Mouse (Mus musculus) c-Kit-positive CD71-negative TER-119-negative erythroid progenitor cells, embryonic 14.5 days (primary cell): ENCODE data around the gene 1700013G24Rik.
"Not testable (repeated sequence)": the region's sequence is repeated elsewhere in the genome, so short reads cannot be mapped to it uniquely, and the experiment has no call there.

ENCODE experiments used
- DNase-seq: peaks from one replicate; pipeline ENCODE4 v3.0.0-alpha.2; 2013; ENCODE audit warnings: low read depth

1700013G24Rik gene

DNA sequence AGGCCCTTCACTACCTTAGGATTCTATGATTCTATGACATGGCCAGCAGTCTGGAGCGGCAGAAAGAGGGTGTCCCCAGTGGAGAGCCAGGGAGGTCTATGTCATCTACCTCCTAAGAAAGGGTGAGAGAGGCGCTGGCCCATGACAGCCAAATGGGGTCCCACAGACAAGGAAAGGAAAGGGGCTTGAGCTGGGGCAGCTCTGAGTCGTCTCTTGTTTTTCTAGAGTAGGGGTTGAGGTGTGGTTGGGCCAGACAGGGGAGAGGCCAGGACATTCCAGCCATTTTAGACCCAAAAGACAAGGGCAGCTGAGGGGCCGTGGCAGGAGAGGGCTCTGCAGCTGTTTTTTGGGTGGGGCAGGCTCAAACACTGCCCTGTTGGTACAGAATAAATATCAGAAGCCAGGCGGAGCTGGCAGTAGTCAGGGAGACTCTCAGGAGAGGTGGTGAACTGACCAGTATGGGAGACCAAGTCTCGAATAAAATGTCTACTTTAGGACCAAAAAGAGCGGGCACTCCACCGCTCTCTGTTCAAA lies at the start of gene 1700013G24Rik:
TSS of gene 1700013G24Rik (plus strand) at position 51 of the 534 bp plus-strand sequence.
- no peak for DNase-seq

DNA sequence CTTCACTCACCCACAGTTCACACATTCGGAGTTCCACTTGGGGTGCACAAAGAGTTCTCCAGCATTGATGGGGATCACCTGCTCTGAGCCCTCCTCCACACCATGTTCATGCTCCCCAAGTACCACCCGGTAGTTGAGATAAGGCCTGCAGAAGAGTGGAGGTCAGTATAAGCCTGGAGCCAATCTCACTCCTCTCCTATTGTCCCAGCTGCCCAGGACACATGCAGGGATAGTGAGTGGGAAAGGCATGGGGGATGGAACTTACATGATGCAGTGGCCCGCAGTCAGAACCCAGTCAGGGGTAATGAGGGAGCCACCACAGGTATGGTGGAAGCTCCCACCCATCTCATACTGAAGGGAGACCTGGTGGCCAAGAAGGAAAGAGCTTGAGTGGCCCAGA lies 47.5 kb upstream of the 1700013G24Rik start:
- DNase-seq = no peak

DNA sequence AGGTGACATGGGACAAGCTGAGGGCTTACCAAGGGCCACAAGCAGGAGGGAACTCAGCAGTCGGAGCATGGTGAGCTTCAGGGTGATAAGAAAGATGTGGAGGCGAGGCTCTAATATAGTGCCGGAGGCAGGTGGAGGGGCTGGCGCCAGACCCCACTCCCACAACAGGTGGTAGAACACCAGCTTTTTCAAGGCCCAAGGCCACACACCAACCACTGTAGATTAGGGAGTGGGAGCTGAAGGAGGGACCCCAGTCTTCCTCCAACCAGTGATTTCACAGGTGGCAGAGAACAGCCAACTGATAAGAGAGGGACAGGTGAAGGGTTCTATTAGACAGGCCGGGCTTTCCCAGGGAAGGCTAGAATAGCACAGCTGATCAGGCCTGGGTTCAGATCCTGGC lies 43.4 kb upstream of the 1700013G24Rik start, which contains the start of gene Cela3a:
TSS of gene Cela3a (minus strand) at position 101 of the 400 bp plus-strand sequence.
- DNase-seq = no peak

DNA sequence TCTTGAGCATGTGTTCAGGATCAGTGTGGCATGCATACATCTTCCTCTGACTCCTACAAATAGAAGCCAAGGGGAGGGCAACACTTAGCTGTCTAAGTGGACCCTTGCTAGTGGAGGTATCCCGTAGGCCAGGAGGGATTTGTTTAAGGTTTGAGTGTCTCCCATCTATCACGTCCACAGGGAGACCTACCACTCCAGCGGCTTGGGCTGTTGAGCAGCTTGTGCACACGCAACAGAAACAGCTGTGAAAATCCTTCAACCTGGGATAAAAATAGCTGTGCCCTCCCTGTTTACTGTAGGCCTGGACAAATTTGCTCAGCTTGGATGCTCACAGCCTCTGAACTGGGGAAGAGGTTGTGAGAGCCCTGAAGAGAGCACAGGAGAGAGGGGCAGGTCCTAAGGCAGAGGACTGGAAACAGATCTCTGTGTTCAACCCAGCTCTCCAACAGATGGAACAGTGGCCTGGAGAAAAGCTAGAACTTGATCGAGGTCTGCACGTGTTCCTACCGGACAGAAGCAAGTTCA lies 40.8 kb upstream of the 1700013G24Rik start:
- DNase-seq = not testable (repeated sequence)

DNA sequence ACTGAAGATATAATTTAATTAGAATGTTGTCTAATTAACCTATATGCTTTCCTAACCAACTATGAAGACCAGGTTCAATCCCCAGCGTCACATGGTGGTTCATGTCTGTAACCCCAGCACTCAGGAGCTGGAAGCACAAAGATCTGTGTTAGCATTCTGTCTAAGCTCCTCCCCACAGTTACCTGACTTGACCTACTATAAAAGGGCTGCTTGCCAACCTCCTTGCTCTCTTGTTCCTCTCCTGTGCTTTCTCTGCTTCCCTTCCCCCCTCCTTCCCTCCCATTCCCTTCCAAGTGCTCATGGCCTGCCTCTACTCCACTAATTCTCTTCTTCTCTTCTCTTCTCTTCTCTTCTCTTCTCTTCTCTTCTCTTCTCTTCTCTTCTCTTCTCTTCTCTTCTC lies 38.1 kb upstream of the 1700013G24Rik start:
- DNase-seq = no peak

DNA sequence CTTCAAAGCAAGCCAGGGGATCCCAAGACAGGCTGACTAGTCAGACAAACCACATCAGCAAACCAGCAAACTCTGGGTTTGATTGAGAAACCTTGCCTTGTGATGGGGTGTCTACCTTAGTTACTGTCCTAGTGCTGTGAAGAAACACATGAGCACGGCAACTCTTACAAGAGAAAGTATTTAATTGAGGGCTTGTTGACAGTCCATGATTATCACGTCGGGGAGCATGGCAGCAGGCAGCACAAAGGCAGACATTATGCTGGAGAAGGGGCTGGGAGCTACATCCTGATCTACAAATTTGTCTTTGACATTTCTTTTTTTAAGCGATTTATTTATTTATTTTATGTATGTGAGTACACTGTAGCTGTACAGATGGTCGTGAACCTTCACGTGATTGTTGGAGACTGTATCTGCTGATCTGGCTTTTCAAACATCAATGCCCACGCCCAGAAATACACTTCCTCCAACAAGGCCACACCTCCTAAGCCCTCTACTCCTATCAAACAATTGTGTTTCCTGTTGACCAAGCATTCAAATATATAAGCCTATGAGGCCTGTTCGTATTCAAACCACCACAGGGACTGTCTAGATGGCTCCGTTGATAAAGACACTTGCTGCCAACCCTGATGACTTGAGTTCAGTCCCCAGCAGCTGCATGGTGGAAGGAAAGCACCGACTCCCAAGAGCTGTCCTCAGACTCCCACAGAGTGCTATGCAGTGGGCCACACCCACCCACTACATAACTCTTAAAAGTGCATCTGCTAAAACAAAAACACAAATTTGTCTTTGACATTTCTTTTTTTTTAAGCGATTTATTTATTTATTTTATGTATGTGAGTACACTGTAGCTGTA lies 35.1 kb upstream of the 1700013G24Rik start:
- no peak for DNase-seq

DNA sequence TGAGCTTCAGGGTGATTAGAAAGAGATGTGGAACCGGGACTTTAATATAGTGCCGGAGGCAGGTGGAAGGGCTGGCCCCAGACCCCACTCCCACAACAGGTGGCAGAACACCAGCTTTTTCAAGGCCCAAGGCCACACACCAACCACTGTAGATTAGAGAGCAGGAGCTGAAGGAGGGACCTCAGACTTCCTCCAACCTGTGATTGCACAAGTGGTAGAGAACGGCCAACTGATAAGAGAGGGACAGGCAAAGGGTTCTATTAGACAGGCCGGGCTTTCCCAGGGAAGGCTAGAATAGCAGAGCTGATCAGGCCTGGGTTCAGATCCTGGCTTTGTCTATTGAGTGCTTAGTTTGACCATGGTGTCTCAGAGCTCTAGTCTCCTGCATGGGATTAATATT lies 22.6 kb upstream of the 1700013G24Rik start, which contains the start of gene Cela3b:
TSS of gene Cela3b (minus strand) at position 39 of the 400 bp plus-strand sequence.
- no peak for DNase-seq

DNA sequence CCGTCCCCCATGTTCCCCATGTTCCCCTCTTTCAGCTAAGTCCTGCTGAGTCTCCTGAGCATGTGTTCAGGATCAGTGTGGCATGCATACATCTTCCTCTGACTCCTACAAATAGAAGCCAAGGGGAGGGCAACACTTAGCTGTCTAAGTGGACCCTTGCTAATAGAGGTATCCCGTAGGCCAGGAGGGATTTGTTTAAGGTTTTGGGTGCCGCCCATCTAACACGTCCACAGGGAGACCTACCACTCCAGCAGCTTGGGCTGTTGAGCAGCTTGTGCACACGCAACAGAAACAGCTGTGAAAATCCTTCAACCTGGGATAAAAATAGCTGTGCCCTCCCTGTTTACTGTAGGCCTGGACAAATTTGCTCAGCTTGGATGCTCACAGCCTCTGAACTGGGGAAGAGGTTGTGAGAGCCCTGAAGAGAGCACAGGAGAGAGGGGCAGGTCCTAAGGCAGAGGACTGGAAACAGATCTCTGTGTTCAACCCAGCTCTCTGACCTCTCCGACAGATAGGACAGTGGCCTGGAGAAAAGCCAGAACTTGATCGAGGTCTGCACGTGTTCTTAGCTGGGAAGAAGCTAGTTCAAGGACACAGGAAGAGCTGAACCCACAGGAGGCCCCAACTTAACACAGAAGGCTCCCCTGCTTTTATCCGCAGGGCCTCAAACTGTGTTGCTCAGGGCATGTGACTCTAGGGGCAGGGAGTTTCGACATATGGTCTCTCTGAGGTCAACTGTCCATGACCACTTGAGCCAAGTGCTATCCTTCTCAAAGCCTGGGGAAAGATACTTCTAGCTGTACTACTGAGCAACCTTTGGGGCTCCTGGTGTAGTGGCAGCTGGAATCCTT lies 20.2 kb upstream of the 1700013G24Rik start:
- not testable (repeated sequence) for DNase-seq

DNA sequence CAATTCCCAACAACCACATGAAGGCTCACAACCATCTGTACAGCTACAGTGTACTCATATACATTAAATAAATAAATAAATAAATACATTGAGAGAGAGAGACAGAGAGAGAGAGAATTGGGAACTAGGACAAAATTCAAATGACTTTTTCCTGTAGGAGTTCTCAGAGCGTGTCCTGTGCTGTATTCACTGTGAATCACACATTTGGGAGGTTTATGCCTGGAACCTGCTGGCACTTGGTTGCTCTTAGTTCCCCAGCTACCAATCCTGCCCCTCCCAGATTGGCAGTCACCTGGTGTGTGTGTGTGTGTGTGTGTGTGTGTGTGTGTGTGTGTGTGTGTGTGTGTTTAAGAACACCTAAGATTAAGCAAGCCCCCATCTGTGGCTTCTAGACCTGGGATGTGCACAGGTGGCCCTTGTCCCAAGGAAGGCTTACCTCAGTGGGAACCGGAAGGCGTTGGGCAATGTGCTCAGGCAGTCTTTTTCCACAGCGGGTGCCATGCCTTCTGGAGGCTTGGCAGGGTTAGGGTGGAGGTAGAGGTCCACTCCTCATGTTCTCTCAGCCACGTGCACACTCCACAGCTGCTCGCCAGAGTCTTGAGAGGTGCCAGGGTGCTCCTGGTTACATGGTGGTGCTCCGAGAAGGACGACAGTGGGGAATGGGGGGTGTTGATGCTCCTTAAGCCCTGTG lies 16.0 kb upstream of the 1700013G24Rik start:
- no peak for DNase-seq

DNA sequence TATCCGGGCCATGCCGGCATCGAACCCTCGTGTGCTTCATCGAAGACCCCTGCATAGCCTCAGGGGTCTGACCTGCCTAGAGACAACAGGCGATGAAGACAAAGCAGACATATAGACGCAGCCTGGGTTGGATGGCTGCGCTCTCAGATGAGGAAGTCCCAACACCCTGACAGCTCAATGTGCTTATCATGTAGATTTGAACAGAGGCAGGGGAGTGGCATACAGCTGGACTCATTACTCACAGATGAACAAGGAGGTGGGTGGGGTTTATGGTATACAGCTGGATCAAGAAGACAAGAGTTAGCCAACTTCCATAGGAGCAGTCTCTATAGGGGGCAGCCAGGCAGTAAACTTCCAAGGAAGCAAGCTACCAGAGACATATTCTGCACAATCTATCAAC lies 14.2 kb upstream of the 1700013G24Rik start:
- DNase-seq = no peak

DNA sequence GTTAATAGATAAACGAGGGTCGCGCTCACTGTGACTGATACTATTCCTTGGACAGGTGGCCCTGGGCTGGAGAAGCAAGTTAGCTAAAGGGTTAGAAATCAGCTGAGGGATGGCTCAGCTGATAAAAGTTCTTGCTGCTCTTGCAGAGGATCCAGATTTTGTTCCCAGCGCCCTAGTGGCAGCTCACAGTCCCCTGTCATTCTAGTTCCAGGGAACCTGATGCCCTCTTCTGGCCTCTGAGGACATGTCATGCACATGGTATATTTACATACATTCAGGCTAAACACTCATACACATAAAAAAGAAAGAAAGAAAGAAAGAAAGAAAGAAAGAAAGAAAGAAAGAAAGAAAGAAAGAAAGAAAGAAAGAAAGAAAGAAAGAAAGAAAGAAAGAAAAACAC lies 11.8 kb upstream of the 1700013G24Rik start:
- DNase-seq = no peak

DNA sequence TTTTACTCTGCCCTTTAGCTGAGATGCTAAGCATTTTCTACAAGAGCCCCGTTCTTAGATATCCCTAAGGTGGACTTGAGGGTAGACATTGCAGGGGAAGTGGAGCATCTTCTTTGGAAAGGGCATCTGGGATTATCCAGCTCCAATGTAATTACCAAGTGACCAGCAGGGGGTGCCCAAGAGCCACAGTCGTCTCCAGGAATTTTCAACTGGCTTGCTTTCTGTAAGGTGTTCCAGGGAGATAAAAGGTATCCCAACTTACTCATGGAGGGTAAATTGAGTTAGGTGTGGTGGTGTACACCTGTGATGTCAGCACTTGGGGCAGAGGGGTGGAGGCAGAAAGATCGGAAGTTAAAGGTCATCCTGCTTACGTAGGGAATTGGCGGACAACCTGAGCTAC lies 9.5 kb upstream of the 1700013G24Rik start:
- DNase-seq = peak; percentile 42

DNA sequence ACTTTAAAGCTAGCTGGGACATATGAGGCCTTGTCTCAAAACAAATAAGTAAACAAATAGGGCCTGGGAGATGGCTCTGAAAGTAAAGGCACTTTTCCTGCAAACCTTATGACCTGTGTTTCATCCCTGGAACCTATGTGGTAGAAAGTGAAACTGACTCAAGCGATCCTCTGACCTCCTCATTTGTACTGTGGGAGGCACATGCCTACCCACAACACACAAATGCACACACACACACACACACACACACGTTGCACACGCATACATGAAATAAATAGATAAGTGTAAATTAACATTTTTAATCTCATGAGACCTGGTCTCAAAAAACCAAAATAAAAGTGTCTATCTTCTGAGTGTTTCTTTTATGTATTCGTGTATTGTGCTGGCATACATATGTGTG lies 7.2 kb upstream of the 1700013G24Rik start:
- DNase-seq = no peak

DNA sequence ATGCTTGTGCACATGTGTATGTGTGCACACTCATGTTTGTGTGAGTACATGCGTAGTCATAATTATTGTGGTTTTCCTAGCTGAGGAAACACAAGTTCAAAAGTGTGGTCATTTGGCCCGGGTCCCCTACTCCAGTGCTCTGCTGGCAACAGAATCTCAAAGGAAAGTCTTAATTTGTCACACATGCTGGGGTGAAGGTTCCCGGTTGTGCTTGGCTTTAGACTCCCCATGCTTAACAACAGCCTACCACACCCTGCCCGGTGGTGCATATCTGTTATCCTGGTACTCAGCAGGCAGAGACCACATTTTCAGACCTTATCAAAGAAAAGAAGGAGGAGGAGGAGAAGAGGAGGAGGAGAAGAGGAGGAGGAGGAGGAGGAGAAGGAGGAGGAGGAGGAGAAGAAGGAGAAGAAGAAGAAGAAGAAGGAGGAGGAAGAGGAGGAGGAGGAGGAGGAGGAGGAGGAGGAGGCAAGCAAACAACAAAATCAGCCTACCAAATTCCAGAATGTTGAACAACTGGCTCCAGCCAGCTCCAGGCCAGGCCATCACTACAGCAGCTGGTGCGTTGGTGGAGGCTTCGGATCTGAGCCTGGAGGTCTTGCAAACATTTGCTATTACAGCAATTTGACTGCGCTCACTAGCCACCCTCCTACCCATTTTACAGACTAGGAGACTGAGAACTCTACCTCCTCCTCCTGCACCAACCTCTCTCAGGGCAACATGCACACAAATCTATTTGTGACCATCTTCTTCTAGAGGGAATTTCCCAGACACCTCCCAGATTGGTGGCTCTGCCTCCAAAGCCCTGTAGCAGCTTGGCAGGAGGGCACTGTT lies 5.5 kb upstream of the 1700013G24Rik start:
- no peak for DNase-seq

DNA sequence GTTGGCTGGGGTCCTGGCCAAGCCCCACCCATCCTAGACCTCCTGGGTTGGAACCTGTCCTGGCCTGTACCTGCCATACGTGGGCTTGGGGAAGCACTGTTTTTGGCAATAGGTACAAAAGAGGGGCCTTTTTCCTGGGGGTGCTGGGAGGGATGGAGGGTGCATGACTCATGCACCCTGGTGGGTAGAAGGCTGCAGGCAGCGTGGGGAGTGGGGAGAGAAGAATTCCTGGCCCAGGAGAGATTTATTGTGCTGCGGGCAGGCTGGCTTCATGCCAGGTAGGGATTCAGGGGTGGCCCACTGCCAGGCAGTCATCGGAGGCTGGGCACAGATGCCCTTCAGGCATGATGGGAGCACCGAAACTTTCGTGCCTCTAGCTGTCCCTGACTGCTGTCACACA lies 4.9 kb upstream of the 1700013G24Rik start:
- DNase-seq = no peak

DNA sequence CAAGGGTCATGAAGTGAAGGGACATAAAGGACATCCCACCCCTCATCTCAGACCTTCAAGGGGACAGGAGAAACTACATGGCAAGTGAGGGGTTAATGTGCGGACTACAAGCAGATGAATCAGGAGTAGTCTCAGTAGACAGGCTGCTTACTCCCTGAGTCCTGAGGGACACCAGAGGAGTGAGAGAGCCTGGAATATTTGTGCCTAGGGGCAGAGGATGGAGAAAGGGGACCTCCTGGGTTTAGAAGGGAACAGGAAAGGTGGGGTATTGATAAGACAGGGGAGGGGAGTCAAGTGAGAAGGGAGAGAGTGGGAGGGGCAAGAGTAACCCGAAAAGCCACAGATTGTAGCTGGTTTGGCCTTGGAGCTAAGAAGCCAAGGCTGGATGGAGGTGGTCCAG lies 4.4 kb upstream of the 1700013G24Rik start:
- DNase-seq = no peak

DNA sequence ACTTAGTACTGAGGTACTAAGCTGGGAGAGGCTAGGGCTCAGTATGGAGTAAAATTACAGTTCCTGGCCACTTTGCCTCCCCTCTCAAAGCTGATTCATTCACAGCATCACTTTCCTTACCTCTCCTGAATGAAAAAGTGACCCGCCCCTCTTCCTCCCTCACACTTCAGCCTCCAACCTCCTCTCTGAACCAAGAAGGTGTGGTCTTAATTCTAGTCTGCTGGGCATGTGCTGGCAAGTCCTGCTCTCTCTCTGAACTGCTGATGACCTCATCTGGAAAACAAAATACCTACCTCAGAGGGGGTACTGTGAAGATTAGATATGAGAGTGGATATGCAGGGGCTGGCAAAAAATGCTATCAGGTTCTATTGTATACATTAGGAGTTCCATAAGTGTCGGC lies 4.0 kb upstream of the 1700013G24Rik start:
- DNase-seq = no peak

DNA sequence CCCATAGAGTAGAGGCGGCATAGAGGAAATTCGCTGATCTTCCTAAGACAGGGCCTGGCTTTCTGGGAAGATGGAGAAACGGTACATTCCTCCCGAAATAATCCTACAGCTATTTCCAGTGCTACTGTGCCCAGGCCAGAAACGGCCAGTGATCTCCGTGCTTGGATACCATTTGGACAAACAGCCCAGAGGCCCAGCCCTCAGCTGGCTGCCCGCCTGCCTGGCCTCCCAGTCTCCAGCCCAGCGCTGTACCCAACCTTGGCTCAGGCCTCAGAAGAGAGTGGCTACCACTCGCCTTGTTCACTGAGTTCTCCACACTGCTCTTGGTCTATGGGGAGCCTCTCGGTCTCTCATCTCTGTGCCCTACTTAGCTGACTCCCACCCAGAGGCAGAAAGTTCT lies 3.4 kb upstream of the 1700013G24Rik start:
- no peak for DNase-seq

DNA sequence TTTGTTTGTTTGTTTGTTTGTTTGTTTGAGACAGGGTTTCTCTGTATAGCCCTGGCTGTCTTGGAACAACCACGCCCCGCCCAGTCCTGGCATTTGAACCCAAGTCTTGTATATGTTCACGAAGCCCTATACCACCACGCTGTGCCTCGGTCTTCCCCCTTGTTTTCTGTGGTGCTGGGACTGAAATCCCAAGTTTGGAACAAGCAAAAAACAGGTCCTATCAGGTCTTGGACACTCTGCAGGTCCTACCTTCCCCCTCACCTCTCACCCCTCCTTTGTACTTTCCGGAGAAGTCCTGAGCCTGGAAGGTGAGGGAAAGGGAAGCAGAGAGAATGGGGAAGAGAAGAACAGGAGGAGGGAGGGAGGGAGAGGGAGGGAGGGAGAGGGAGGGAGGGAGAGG lies 894 bp upstream of the 1700013G24Rik start:
- no peak for DNase-seq

DNA sequence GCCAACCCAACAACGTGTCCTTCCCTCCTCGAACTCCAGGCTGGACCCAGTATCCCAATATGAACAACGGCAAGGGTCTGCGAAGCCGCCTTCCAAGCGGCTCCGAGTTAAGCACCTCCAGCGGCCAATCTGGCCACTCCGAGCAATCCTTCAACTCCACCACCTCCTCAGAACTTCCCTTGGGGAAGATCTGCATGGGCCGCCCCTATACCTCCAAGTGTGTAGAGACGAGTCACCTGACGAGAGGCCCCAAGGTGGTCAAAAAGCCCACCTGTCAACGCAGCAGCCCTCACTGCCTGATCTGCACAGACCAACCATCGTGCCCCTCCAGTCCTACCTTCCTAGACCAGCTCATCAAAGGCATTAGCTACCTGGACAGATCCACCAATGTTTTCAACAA lies 1.5 kb downstream of the 1700013G24Rik start:
- no peak for DNase-seq

DNA sequence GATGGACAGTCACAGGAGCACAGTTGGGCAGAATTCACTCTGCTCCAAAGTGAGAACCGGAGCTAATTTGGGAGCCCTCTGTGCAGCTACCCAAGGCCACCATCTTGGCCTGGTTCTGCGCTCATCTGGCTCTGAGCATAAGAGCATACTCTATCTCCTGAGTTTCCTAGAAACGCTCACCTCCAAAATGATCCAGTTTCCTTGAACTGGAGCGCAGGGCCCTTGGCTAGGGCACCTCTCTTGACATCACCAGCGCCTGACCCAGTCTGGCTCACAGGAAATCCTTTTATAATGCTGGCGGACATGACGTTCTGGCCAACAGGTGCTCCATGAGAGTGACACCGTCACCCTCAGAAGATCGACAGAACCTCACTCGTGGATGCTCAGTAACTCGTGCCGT lies 3.5 kb downstream of the 1700013G24Rik start:
- DNase-seq = no peak
